ENCODE assay signal across 14 mouse cellular contexts in the genomic region with DNA sequence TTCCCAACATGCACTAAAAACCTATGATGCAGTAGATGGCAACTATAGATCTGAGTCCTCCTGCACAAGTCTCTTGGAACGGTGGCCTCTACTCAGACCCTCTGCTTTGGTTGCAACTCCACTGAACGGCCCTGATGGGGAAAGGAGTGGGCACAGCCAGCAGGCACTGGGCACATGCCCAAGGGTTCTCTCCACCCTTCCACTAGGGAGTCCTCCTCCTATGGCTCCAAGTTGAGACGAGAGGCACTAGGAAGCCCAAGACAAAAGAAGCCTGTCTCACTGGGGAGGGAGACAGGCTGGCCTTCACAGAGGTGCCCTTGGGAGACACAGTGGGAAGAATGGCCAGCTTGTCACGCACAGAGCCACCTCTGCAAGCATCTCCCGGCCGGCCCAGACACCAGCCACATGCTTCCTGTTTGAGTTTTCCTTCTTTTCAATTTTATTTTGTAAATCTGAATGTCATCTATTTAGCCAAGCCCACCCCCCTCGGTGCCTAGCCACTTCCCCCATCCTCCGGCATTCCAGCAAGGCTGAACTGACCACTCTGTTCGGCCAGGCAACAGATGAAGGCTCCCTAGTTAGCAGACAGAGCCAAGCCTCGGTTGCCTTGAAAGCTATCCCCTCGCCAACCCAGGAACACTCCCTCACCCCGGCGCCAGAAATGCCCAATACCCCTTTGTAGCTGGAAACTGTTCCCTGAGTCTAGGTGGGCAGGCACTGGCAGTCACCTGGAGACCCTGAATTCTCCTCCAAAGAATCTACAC. TPM values are rescaled to one million over a fixed set of nuclear protein-coding genes. Genes with fewer than 3 reads are reported as not detected.
DNase-seq lines count a peak whose midpoint lies in the region; TF ChIP-seq lines count a peak whose summit lies in the region.
"Had no signal": no experiment of that assay in that cellular context is flagged by ENCODE, and none has a peak within 500 bp of the region (broad histone marks: within the 10 kb centered on the region; RNA-seq: fewer than 3 reads in every experiment).

No protein-coding gene starts in this region.

- DNase-seq in gastrocnemius, adult 2 months: no peak
- no peak for DNase-seq in gastrocnemius, postnatal 25 days
- peak; percentile 30 to 43 for DNase-seq in layer of hippocampus, postnatal 10 days (ENCODE audit: low spot score in 2 of 2)
- DNase-seq in layer of hippocampus, adult 11-12 months (ENCODE audit: low spot score): no peak
- DNase-seq in right cerebral cortex, postnatal 4 days: peak; percentile 35
- no peak for DNase-seq in right cerebral cortex, postnatal 25 days
- peak; percentile 64 for DNase-seq in testis, postnatal 10 days (ENCODE audit: low spot score)
- no peak for DNase-seq in adrenal gland, adult 8-10 months
- DNase-seq: cerebellum, adult 11 months; kidney, adult 9 months; right cerebral cortex, postnatal 14 days; thymus, adult 2 months had no signal

- no peak overlapping the region for H3K4me3 ChIP-seq in gastrocnemius, adult 2 months
- H3K4me3 ChIP-seq: heart, embryonic 15.5 days; megakaryocyte, embryonic 14.5 days had no signal

- intact Hi-C loops in gastrocnemius, adult 2 months (cut with DNase I): no loop called here

- peak overlapping the region; percentile 55 for H3K27ac ChIP-seq in gastrocnemius, adult 2 months

- TF ChIP-seq CTCF in gastrocnemius, adult 2 months (IDR thresholded peaks at IDR 0.05): no peak

RNA-seq across cellular contexts. Expression of a gene that starts 49.9 kb away (rescaled TPM):
- total RNA-seq in gastrocnemius, adult 2 months (2021): 10 to 100 TPM; 37.7 to 44.7 TPM
- total RNA-seq in gastrocnemius, postnatal 25 days (2021): 10 to 100 TPM; 37.8 to 46.3 TPM
- total RNA-seq in layer of hippocampus, postnatal 10 days (2021): 10 to 100 TPM; 28.0 to 29.1 TPM
- total RNA-seq in adrenal gland, adult 8-10 months (2022): 10 to 100 TPM; 26.9 to 54.9 (median 36.4) TPM

Comparison
In these comparisons a context has a peak if more than half of its experiments do, and no peak if none do; other contexts are left out.
1. DNase-seq: peak in layer of hippocampus, postnatal 10 days (2 of 2), right cerebral cortex, postnatal 4 days (single experiment) and testis, postnatal 10 days (single experiment); none in gastrocnemius, adult 2 months (single experiment), gastrocnemius, postnatal 25 days (single experiment), layer of hippocampus, adult 11-12 months (single experiment), right cerebral cortex, postnatal 25 days (single experiment) and adrenal gland, adult 8-10 months (single experiment).